Mouse (Mus musculus): ENCODE measurements around the gene Disc1.

The Disc1 gene

GRCm38 (mm10) chr8:125131265-125131664 is 77.3 kb downstream of the Disc1 start:
- DNase-seq, result no peak

GRCm38 (mm10) chr8:125133685-125134114 is 79.7 kb downstream of the Disc1 start:
- no peak for DNase-seq

GRCm38 (mm10) chr8:125134876-125135275 is 80.9 kb downstream of the Disc1 start:
- DNase-seq, result no peak

GRCm38 (mm10) chr8:125139689-125140150 is 85.7 kb downstream of the Disc1 start:
- no peak for DNase-seq

GRCm38 (mm10) chr8:125140965-125141364 is 87.0 kb downstream of the Disc1 start:
- no peak for DNase-seq

GRCm38 (mm10) chr8:125156863-125157640 is 103.1 kb downstream of the Disc1 start:
- DNase-seq, result no peak

- DNase-seq, result no peak
Observed at GRCm38 (mm10) chr8:125157641-125158005, 103.6 kb downstream of the Disc1 start.

GRCm38 (mm10) chr8:125159387-125159786 is 105.4 kb downstream of the Disc1 start:
- DNase-seq, result no peak

- DNase-seq, result no peak
Observed at GRCm38 (mm10) chr8:125163491-125163890, 109.5 kb downstream of the Disc1 start.

GRCm38 (mm10) chr8:125163906-125164305 is 109.9 kb downstream of the Disc1 start:
- DNase-seq, result no peak

- peak; percentile 62 for DNase-seq
Observed at GRCm38 (mm10) chr8:125165505-125166446, 111.8 kb downstream of the Disc1 start.

GRCm38 (mm10) chr8:125166545-125166944 is 112.5 kb downstream of the Disc1 start:
- no peak for DNase-seq

- no peak for DNase-seq
Observed at GRCm38 (mm10) chr8:125166988-125167387, 113.0 kb downstream of the Disc1 start.

GRCm38 (mm10) chr8:125169628-125170027 is 115.6 kb downstream of the Disc1 start:
- no peak for DNase-seq

GRCm38 (mm10) chr8:125171531-125171930 is 117.5 kb downstream of the Disc1 start:
- DNase-seq, result no peak

- no peak for DNase-seq
Observed at GRCm38 (mm10) chr8:125174237-125174636, 120.2 kb downstream of the Disc1 start.

- no peak for DNase-seq
Observed at GRCm38 (mm10) chr8:125174851-125175250, 120.9 kb downstream of the Disc1 start.

- no peak for DNase-seq
Observed at GRCm38 (mm10) chr8:125175661-125176060, 121.7 kb downstream of the Disc1 start.

GRCm38 (mm10) chr8:125177091-125177490 is 123.1 kb downstream of the Disc1 start:
- no peak for DNase-seq

- no peak for DNase-seq
Observed at GRCm38 (mm10) chr8:125177958-125178357, 124.0 kb downstream of the Disc1 start.

GRCm38 (mm10) chr8:125183548-125184451 is 129.8 kb downstream of the Disc1 start:
- peak; percentile 80 for DNase-seq

- no peak for DNase-seq
Observed at GRCm38 (mm10) chr8:125184452-125184817, 130.4 kb downstream of the Disc1 start.

- DNase-seq, result no peak
Observed at GRCm38 (mm10) chr8:125184881-125185280, 130.9 kb downstream of the Disc1 start.

All from thymus, postnatal 25 days (tissue).